Mouse (Mus musculus) cortical plate, adult 2 months (tissue): ENCODE results near the gene Map3k7. TPM values are rescaled to one million over a fixed set of nuclear protein-coding genes. Genes with fewer than 3 reads are reported as not detected.

Source experiments
- H3K27ac ChIP-seq: fragments of 200-500 bp; 2 replicates; pipeline ENCODE4 v1.5.1; 2012; ENCODE audit warnings: low read length, control low read depth, inconsistent platforms; ENCODE audit not compliant: insufficient read depth
- H3K4me1 ChIP-seq: fragments of 200-500 bp; 2 replicates; pipeline ENCODE4 v1.6.1; 2011; ENCODE audit warnings: low read length; ENCODE audit not compliant: control insufficient read depth, insufficient read depth
- H3K4me3 ChIP-seq: fragments of 200-500 bp; 2 replicates; pipeline ENCODE4 v1.5.1; 2011; ENCODE audit warnings: mild to moderate bottlenecking, low read length, control low read depth; ENCODE audit not compliant: insufficient read depth
- CTCF ChIP-seq: fragments of 200-500 bp; IDR thresholded peaks from 2 replicates; pipeline ENCODE4 v1.5.1; 2011; ENCODE audit warnings: mild to moderate bottlenecking, control low read depth, low read length; ENCODE audit not compliant: insufficient read depth; ENCODE audit errors: extremely low read depth
- POLR2A ChIP-seq: fragments of 200-500 bp; IDR thresholded peaks from 2 replicates; pipeline ENCODE4 v1.6.1; 2011; ENCODE audit warnings: mild to moderate bottlenecking, low read length, control low read depth; ENCODE audit not compliant: insufficient read depth; ENCODE audit errors: extremely low read depth
- polyA plus RNA-seq: library from polyadenylated mRNA; depleted of rRNA; stranded (reverse); fragments of >200 nt; gene quantifications from 2 replicates; pipeline ENCODE4 v1.2.3, GENCODE M21; 2012; rRNA removed

Map3k7 gene
- 35.7 and 36.9 TPM in 2 replicates for polyA plus RNA-seq

GRCm38 (mm10) chr4:31963354-31964193 is at the start of gene Map3k7:
TSS of gene Map3k7 (plus strand) at chr4:31964097.
- H3K27ac ChIP-seq, result peak within 1 kb of the TSS; percentile 98
- peak within 1 kb of the TSS; percentile 90 for H3K4me3 ChIP-seq
- H3K4me1 ChIP-seq, result peaks cover 2% of the 10 kb centered on the region; the same call in 1 of the 2 replicates
- TF ChIP-seq CTCF (no peak), POLR2A (0 out of 2 replicates have a peak, but pooled peaks have one; percentile 37)

GRCm38 (mm10) chr4:31915114-31915513 is 48.8 kb upstream of the Map3k7 start:
- no peak for TF ChIP-seq CTCF
- TF ChIP-seq POLR2A, result no peak
- H3K4me3 ChIP-seq, result peak overlapping the region; percentile 9
- H3K27ac ChIP-seq, result no peak overlapping the region
- H3K4me1 ChIP-seq, result no peaks in the 10 kb centered on the region

- no peak overlapping the region for H3K27ac ChIP-seq
- TF ChIP-seq POLR2A, result no peak
- no peak for TF ChIP-seq CTCF
- H3K4me3 ChIP-seq, result no peak overlapping the region
- no peaks in the 10 kb centered on the region for H3K4me1 ChIP-seq
Observed at GRCm38 (mm10) chr4:31918717-31919116, 45.2 kb upstream of the Map3k7 start.

GRCm38 (mm10) chr4:31922215-31922614 is 41.7 kb upstream of the Map3k7 start:
- H3K4me1 ChIP-seq, result no peaks in the 10 kb centered on the region
- H3K4me3 ChIP-seq, result no peak overlapping the region
- no peak for TF ChIP-seq CTCF
- no peak for TF ChIP-seq POLR2A
- H3K27ac ChIP-seq, result no peak overlapping the region

- no peak overlapping the region for H3K4me3 ChIP-seq
- H3K27ac ChIP-seq, result no peak overlapping the region
- H3K4me1 ChIP-seq, result no peaks in the 10 kb centered on the region
- no peak for TF ChIP-seq CTCF
- TF ChIP-seq POLR2A, result no peak
Observed at GRCm38 (mm10) chr4:31923437-31923836, 40.5 kb upstream of the Map3k7 start.

- Histone ChIP-seq H3K4me3 (no peak overlapping the region; the same call in 1 of the 2 replicates), H3K4me1 (no peaks in the 10 kb centered on the region), H3K27ac (no peak overlapping the region)
- TF ChIP-seq CTCF (no peak), POLR2A (no peak)
Observed at GRCm38 (mm10) chr4:31924301-31925185, 39.4 kb upstream of the Map3k7 start.

- no peak for TF ChIP-seq POLR2A
- no peak for TF ChIP-seq CTCF
- Histone ChIP-seq H3K4me3 (no peak overlapping the region), H3K4me1 (no peaks in the 10 kb centered on the region), H3K27ac (no peak overlapping the region)
Observed at GRCm38 (mm10) chr4:31933171-31933570, 30.7 kb upstream of the Map3k7 start.

- no peak overlapping the region for H3K4me3 ChIP-seq
- no peaks in the 10 kb centered on the region for H3K4me1 ChIP-seq
- H3K27ac ChIP-seq, result no peak overlapping the region
- TF ChIP-seq POLR2A, result no peak
Observed at GRCm38 (mm10) chr4:31935831-31936306, 28.0 kb upstream of the Map3k7 start.

GRCm38 (mm10) chr4:31936358-31936757 is 27.5 kb upstream of the Map3k7 start:
- H3K27ac ChIP-seq, result no peak overlapping the region
- TF ChIP-seq CTCF (no peak), POLR2A (no peak)
- H3K4me3 ChIP-seq, result no peak overlapping the region
- no peaks in the 10 kb centered on the region for H3K4me1 ChIP-seq
